Mouse (Mus musculus): Measurements from ENCODE around the gene Bves.

DNA sequence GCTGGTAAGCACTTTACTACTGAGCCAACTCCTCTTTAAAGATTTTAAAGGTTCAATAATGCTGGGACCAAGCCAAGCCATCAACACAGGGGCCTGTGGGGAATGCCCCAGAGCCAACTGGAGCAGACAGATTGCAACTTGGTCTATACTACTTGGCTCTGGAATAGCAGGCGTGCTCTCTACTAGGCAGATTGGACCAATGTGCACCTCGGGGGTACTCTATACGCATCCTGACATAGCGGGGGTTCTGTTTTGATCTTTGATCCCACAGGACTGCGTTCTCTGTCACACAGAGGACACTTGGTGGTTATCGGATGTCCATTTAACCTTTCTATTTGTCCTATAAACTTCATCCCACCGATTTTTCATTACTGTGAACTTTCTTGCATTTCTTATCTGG lies 647 bp upstream of the Bves start:
- no peak for TF ChIP-seq GATA1 (IDR thresholded peaks at IDR 0.05; ENCODE audit: borderline replicate concordance, low read length)
- TF ChIP-seq FLI1 (IDR thresholded peaks at IDR 0.05; ENCODE audit: low read length): no peak
